ENCODE assay signal across 10 mouse cellular contexts in the genomic region with DNA sequence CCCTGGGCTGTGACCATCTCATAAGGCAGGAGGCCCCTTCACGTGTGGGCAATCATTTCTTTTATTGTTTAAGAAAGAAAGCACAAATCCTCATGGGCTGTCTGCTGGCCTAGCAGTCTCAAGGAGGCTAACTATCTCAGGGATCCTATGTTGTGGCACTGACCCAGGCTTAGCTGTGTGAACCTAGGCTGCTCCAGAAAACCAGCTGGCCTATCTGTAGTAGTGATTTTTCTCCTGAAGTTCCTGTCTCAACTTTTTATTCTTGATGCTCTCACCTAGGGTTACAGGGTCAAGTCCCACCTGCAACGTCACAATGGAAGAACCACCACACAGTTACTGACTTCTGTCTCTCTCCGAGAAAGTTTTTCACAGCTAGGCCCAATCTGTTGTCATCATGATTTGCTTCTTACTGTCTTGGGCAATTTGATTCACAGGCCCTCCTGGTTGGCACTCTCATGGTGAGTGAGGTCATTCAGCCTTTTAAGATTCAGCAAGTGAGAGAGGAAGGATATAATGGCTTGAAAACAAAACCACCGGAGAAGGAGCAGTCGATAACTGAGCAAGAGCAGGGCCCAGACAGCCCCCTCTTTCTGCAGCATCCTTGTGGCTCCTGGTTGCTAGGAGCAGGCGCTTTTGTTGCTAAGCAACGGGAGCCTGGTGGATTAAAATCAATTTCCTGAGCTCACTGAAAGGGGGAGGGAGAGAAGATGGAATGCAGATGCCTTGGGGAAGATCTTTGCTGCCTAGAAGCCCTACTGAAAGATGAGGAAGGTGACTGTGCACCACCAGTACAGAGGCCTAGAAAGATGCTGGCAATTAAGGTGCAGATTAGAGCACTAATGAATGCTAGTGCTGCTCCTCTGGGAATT.
DNase-seq lines count a peak whose midpoint lies in the region; ATAC-seq and TF ChIP-seq lines count a peak whose summit lies in the region.
"Had no signal": no experiment of that assay in that cellular context is flagged by ENCODE, and none has a peak within 500 bp of the region (broad histone marks: within the 10 kb centered on the region; RNA-seq: fewer than 3 reads in every experiment).

No protein-coding gene starts in this region.

- H3K27me3 ChIP-seq in kidney, embryonic 14.5 days (ENCODE audit: control insufficient read depth, insufficient read depth, low read length) = peaks cover 4% of the 10 kb centered on the region; the same call in 1 of the 2 replicates
- H3K27me3 ChIP-seq in liver, postnatal 0 days (ENCODE audit: insufficient read depth, low read length) = no peaks in the 10 kb centered on the region; the same call in 1 of the 2 replicates

- no peak for ATAC-seq in kidney, embryonic 14.5 days (ENCODE audit: low FRiP score, low TSS enrichment)
- no peak for ATAC-seq in liver, postnatal 0 days

- H3K27ac ChIP-seq in kidney, embryonic 14.5 days (ENCODE audit: low read depth, low read length) = no peak overlapping the region
- no peak overlapping the region for H3K27ac ChIP-seq in liver, postnatal 0 days (ENCODE audit: low read depth)
- H3K27ac ChIP-seq: liver, embryonic 15.5 days had no signal

- no peak for TF ChIP-seq EP300 in liver, postnatal 0 days (IDR thresholded peaks at IDR 0.05; ENCODE audit: low read depth)

- intact Hi-C loops in left cerebral cortex, postnatal 14 days (cut with DNase I) = loop anchor here (5.0 kb wide), 1 partner anchor 47 kb away; no protein-coding TSS in a partner anchor

- WGBS in kidney, embryonic 14.5 days = 62% methylated on average over 7 of the region's 7 CpGs
- 67% methylated on average over 7 of the region's 7 CpGs for WGBS in liver, postnatal 0 days (ENCODE audit: insufficient replicate concordance)

- H3K36me3 ChIP-seq in kidney, embryonic 14.5 days (ENCODE audit: control insufficient read depth, insufficient read depth, low read length) = no peaks in the 10 kb centered on the region
- no peaks in the 10 kb centered on the region for H3K36me3 ChIP-seq in liver, postnatal 0 days (replicated peaks; ENCODE audit: insufficient read depth, low read length)
- H3K36me3 ChIP-seq: G1E; liver, embryonic 15.5 days had no signal

- H3K9ac ChIP-seq in kidney, embryonic 14.5 days (ENCODE audit: low read depth, low read length) = no peak overlapping the region
- no peak overlapping the region for H3K9ac ChIP-seq in liver, postnatal 0 days (replicated peaks)
- H3K9ac ChIP-seq: liver, embryonic 15.5 days had no signal

- no peaks in the 10 kb centered on the region for H3K4me1 ChIP-seq in kidney, embryonic 14.5 days (ENCODE audit: control insufficient read depth, insufficient read depth, low read length)
- H3K4me1 ChIP-seq in liver, postnatal 0 days (ENCODE audit: insufficient read depth) = no peaks in the 10 kb centered on the region
- H3K4me1 ChIP-seq: liver, embryonic 15.5 days had no signal

- H3K9me3 ChIP-seq in kidney, embryonic 14.5 days (ENCODE audit: control insufficient read depth, low read length) = no peaks in the 10 kb centered on the region
- no peaks in the 10 kb centered on the region for H3K9me3 ChIP-seq in liver, postnatal 0 days (ENCODE audit: low read length)
- H3K9me3 ChIP-seq: G1E; liver, embryonic 15.5 days had no signal

- no peak overlapping the region for H3K4me3 ChIP-seq in kidney, embryonic 14.5 days (ENCODE audit: low read length)
- H3K4me3 ChIP-seq in liver, postnatal 0 days (ENCODE audit: low read depth, low read length) = no peak overlapping the region
- H3K4me3 ChIP-seq: liver, embryonic 15.5 days had no signal

- TF ChIP-seq CTCF in liver, postnatal 0 days (IDR thresholded peaks at IDR 0.05; ENCODE audit: low read depth) = no peak

- no peak overlapping the region for H3K4me2 ChIP-seq in kidney, embryonic 14.5 days (replicated peaks; ENCODE audit: low read depth, low read length)
- no peak overlapping the region for H3K4me2 ChIP-seq in liver, postnatal 0 days (ENCODE audit: low read depth, low read length)
- H3K4me2 ChIP-seq: liver, embryonic 15.5 days had no signal

- DNase-seq in embryo, embryonic 11.5 days (ENCODE audit: low read depth, low spot score) = peak; percentile 36
- peak; percentile 40 to 60 for DNase-seq in frontal cortex, postnatal 36 days (ENCODE audit: low spot score in 2 of 2)
- peak; percentile 71 to 85 for DNase-seq in left cerebral cortex, postnatal 14 days (ENCODE audit: low spot score in 2 of 2)
- DNase-seq in retina, adult 2 months (ENCODE audit: low read depth, low spot score) = peak; percentile 9
- DNase-seq in urinary bladder, adult 2 months (ENCODE audit: low spot score) = no peak
- no peak for DNase-seq in adrenal gland, adult 2 months
- DNase-seq in liver, postnatal 0 days = no peak

Comparison
In these comparisons a context has a peak if more than half of its experiments do, and no peak if none do; other contexts are left out.
1. DNase-seq: peak in embryo, embryonic 11.5 days (single experiment), frontal cortex, postnatal 36 days (2 of 2), left cerebral cortex, postnatal 14 days (2 of 2) and retina, adult 2 months (single experiment); none in urinary bladder, adult 2 months (single experiment), adrenal gland, adult 2 months (single experiment) and liver, postnatal 0 days (single experiment).